Mouse (Mus musculus) mouse trophoblast stem cell (cell line): ENCODE data around the gene Gm17387.

ENCODE experiments used
- in situ Hi-C, 2 experiments: fragments of 300-500 bp; cut with MseI, MboI; formaldehyde crosslinking; loops; 2 replicates in 1 of 2; 3 replicates in 1 of 2; pipeline ENCODE4 v1.15.1; 2025

Gene Gm17387

DNA sequence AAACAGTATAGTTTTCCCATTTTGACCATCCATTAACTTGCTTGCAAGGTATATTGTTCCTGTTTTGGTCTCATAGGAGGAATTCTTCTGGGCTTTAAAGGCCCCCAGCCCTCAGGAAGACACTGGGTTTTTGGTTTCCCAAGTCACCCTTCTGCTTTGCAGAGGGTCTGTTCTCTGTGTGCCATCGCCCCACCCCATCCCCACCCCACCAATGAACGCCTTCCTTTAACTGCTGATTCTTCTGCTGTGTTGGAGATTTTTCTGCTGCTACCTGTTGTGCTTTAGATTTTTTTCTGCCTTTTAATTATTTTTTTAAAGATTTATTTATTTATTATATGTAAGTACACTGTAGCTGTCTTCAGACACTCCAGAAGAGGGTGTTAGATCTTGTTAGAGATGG, at the start of gene Gm17387:
Gene Gm17387, plus strand, starts transcription at position 301 of the 400 bp plus-strand sequence.
- in situ Hi-C loops: no loop called here

DNA sequence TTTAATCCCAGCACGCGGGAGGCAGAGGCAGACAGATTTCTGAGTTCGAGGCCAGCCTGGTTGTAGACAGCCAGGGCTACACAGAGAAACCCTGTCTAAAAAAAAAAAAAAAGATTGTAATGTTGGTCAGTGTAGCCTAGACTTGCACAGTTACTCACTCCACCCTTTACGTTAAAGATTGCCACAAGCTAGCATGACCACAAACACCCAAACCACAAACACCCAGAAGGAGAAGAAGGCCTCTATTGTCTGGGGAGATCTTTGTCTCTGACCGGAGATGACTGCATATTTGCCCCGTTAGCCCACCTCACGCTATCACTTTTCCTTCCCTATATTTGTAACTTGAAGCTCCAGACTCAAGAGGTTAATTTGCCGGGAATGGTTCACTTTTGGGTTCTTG, 47.2 kb upstream of the Gm17387 start:
- in situ Hi-C loops: no loop called here

DNA sequence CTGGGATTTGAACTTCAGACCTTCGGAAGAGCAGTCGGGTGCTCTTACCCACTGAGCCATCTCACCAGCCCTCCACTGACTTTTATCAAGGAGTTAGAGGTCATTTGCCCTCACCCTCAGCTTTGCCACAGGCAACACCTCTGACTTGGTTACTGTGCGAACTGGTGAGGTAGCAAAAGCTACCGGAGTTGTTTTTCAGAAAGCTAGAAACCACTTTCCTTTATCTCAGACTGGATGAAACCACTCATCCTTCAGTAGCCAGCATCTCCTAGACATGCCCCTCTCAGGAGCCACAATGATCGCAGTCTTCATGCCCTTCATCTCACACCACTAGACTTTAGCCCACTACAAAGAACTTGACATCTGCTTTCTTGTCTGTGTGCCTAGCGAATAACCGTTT, 46.0 kb upstream of the Gm17387 start:
- in situ Hi-C loops: no loop called here

DNA sequence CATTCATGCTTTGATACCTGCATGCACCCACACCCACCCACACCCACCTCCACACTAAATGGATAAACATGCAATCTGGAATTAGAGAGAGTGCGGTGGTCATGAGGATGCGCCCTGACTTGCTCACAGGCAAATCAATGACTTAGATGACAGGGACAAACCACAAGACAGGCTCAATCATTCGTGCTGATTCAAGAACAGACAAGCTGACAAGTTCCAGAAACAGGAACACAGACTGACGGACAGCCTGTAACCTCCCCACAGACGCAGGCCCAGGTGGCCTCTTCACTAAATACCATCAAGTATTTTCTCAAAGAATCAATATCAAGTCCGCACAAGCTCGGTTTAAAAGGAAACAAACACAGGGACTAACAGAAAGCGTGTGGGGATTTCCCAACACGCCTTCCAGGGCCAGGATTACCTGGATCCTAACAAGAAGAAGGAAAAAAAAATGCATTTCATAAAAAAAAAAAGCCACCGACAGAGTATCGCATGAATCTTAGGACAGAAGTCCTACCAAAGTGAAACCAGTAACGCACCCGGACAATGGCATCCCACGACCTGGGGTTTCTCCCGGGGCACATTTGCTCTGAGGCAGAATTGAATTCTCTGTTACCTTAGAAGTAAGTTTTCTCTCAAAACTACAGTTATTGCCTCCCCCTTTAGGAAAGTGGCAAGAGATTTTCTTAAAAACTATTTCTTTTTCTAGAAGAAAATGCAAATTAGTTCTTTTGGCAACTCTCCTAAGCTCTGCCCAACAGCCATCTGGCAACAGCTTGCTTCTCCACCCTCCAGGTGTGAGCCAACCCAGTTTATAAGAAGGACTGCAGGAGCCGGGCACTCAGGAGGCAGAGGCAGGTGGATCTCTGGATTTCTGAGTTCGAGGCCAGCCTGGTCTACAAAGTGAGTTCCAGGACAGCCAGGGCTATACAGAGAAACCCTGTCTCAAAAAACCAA, 41.5 kb upstream of the Gm17387 start:
- in situ Hi-C loops: no loop called here

DNA sequence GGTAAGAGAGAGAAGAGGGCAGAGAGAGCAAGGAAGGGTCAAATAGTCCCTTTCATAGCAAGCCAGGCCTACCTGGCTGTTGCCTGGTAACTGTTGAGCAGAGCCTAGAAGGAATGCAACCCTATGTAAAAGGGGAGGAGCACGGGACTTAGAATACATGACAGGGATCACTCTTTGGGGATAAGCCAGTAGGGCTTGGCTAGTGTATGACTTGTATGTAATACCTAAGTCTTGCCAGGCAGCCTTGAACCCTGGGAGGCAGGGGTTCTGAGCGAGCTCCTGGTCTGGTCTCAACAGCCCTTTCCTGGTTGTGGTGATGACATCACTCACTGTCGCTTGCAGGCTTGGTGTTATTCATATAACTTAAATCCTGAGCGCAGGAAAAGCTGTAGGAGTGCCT, 39.9 kb upstream of the Gm17387 start:
- in situ Hi-C loops: no loop called here

DNA sequence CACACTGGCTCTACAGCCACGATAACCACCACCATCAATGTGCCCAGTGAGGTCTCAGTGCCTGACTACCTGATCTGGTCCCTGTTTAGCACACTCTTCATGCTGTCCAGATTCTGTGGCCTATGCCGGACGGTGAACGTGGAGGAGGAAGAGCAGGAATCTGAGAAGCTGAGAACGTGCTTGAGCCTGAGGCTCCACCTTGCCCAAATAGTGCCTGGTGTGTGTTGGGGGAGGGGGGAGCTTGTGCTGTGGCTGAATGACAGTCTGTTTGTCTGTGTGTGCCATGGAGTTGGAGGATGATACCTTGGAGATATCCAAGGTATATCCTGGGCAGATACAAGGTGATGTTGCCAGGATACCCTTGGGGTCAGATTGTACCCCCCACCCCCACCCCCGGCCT, 38.7 kb upstream of the Gm17387 start:
- in situ Hi-C loops: no loop called here

DNA sequence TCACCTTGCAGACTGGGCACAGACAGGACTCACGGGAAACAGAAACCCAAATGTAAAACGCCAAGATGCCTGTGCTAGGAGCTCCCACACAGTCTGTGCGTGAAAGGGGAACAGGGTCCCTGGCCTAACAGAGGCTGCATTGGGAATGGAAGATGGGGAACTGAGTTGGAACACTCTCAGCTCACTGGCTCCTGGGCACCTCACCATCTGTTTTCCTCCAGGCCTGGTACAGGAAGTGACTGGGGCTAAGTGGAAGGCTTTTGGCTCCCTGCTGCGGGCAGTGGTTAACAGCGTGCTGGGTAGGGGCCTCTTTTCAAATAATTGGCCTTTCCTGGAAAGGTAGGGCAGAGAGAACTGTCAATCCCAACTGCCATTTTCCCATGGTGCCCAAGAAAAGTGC, 38.3 kb upstream of the Gm17387 start:
- in situ Hi-C loops: no loop called here

DNA sequence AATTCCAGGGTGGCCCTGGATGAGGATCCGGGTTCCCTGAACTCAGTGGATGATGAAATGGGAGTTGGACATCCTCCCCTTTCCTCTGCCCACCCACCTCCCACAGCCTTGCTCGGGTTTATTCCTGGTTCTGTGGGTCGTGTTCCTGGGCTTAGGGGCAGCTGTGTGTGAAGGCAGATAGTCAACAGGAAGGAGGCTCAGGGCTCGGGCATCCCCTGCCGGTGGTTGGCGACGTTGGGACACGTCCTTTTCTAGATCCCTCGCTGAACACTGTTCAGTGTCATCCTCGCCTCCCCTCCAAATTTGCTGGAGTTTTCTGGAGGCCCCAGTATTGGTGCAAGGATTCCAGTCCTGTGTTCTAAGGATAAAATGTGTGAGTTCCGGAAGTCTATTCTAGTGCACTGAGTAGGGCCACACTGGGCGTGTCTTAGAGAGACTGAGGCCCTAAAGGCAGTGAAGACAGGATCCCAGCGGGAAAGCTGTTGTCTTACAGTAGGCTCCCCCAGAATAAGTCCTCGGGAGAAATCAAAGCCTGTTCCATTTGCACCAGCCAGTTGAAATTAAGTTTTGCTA, 37.7 kb upstream of the Gm17387 start:
- in situ Hi-C loops: no loop called here

DNA sequence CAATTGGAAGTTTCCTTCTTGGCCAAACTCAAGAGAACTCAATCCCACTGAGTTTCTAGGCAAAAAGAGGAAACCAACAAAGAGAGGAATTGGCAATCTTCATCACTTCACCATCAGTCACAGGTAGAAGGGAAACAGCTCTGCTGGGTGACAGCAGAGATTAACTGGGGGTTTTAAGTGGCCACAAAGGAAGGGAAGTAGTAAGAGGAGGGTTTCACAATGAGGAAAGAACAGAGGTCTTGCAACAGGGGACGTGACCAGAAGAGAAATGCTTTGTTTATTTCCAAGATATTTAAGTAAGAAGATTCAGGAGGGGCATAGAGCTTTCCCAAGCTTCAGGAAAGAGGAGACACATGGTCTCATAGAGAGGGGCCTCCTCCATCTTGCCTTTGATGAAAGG, 31.1 kb upstream of the Gm17387 start:
- in situ Hi-C loops: no loop called here

DNA sequence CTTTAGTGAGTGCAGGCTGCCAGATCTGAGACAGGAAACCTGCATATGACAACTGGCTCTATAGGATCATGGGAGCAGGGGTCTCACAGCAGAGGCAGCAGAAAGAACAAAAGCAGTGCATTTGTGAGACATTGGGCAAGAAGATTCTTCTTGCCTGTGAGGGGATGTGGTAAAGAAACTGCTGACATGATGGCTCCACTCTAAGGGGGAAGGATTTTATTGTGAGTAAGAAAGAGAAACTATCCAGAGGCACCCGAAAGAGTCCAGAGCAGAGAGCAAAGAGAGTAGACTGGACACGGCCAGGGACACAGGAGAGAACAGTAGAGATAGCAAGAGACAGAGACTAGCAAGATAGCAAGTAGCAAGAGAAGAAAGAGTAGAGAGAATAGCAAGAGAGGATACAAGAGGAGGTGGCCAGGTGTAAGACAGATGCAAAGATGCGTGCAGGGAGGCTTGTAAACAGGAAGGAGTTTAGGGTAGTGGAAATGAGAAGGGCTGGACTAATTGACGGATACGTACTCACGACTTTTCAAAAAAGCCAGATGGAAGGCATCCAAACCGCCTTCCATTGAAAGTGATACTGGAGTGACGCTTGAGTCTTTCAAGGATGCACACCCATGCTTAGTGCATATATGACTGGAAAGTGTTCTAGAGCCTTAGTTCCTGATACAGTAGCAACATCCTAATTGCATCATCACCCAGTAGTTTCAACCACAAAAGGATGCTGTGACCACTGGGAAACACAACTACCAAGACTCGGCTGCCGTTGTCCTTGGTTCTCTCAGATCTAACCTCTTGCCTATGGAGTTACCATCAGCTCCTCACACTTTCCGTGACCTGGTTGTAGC, 29.9 kb upstream of the Gm17387 start:
- in situ Hi-C loops: no loop called here

DNA sequence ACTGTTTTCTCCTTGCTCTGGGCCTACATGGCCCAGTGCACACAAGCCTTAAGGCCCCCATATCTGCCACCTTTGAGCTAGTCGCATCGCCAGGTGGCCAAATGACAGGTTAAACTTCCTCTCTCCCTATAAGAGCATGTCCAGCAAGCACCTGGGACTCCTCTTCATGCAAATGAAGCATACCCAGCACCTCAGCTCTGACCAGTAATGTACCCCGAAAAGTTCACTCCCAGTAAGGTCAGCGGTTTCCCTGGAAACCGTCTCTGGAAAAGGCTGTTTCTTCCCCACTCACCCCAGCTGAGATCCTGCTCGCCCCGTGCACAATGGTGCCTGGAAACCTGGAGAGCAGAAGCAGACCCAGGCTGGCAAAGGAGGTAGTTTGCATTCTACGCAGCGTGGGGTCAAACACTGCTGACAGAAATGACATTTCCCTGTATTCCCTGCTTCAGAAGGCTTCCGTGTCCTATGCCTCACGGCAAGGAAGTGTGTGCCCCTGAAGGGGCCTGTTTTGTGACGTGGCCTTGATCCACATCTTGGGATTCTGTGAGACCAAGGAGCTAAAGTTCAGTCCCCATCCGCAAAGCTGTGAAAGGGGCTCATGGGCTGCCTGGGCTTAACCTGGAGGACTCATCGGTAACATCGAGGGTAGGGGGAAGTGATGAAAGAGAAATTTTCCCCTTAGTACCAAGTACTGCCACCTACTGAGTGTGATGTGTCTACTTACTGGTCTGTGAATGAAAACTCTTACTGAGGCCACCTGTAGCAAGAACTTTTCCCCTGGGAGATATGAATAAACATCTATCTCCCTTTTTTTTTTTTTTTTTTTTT, 27.8 kb upstream of the Gm17387 start:
- in situ Hi-C loops: no loop called here

DNA sequence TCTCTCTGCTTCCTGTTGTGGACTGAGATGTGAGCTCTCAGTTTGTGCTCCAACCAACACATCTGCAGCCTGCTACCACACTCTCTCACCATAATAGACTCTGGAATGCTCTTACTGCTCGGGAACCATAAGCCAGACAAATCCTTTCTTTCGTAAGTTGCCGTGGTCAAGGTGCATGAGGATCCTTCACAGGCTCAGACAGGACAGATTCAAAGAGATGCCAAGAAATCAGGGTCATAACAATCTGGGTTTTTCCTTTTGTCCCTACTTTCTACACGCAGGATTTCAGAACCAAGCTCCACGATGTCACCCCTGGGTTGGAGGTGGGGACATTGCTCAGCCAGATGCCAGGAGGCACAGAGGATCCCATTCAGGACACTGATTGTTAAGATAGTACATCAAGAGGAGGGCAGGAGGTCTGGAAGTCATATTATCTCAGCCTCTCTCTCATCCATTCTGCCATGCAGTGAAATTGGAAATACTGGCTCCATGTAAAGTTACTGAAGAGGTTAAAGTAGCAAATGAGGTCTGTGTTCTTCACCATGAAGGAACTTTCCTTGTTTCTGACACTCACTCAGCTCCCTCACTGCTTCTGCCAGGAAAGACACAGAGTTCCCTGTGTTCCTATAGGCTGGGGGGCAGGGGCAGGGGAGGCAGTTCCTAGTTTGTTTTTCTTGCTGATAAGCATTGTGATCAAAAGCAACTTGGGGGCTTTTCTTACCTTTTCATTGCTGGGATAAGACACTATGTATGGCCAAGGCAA, 25.5 kb upstream of the Gm17387 start:
- in situ Hi-C loops: no loop called here

DNA sequence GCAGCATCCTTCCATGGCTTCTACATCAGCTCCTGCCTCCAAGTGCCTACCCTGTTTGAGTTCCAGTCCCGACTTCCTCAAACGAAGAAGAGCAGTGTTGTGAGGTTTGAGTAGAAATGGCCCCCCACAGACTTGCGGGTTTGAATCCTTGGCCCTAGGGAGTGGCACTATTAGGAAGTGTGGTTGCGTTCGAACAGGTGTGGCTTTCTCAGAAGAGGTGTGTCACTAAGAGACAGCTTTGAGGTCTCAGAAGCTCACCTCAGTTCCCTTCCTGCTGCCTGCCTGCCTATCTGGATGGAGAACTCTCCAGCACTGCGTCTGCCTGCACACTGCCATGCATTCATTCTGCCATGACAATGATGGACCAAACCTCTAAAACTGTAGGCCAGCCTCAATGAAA, 22.5 kb upstream of the Gm17387 start:
- in situ Hi-C loops: no loop called here

DNA sequence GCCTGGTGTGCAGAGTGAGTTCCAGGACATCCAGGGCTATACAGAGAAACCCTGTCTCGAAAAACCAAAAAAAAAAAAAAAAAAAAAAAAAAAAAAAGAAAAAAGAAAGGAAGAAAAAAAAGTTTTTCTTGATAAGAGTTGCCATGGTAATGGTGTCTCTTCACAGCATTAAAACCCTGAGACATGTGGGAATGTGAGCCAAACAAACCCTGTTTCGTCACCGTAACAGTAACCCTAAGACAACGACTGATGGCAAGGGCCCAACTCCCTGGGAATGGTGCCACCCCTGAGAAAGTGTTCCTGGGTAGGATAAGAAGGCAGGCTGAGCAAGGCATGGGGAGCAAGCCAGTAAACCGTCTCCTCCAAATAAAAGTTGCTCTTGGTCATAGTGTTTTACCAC, 22.0 kb upstream of the Gm17387 start:
- in situ Hi-C loops: no loop called here

DNA sequence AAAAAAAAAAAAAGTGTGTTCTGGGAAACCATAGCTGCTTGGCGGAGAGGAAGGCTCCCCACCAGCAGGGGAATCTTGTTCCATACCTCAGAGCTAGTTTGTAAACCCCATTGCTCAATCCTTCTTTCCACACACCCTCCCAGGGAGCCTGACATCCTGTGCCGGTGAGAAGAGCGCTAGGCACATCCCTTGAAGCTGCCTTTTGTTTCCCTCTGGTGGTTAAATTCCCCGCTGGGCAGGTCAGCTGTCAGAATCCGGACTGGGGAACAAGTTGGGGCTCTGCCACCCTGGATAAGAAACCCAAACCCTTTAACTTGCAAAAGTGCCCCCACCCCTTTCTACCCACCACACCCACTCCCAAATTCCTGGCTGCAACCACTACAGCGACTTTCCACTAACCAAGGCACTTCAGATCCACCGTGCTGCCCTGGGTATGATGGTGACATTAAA, 20.6 kb upstream of the Gm17387 start:
- in situ Hi-C loops: no loop called here

DNA sequence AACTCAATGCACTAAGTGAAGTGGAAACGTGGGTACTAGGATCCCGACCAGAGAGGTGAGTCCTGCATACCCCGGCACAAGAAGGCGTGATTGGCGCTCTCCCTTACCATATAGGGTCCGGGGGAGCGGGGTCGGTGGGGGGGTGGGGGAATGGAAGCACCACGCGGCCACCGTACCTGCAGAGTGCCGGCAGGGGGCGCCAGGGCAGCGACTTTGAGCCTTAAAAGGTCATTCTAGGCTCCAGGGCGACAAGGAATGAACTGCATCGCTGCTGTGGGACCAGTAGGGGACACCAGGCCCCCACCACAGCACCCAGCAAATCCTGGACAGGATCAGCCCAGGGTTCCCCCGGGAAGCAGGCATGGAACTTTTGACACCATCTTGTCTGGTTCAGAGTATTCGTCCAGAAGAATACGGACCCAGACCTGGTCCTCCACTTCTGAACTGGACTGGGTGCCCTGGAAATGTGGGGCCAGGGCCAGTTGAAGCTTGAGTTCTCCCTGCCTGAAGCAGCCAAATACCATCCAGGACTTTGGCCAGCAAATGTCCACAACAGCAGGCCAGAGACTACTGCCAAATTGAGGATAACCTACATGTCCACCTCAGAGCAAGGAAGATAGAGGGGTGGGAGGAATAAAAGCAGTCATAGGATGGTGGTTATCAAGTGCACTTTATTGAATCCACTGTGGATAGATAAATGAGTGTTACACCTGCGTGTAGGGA, 19.8 kb upstream of the Gm17387 start:
- in situ Hi-C loops: no loop called here

DNA sequence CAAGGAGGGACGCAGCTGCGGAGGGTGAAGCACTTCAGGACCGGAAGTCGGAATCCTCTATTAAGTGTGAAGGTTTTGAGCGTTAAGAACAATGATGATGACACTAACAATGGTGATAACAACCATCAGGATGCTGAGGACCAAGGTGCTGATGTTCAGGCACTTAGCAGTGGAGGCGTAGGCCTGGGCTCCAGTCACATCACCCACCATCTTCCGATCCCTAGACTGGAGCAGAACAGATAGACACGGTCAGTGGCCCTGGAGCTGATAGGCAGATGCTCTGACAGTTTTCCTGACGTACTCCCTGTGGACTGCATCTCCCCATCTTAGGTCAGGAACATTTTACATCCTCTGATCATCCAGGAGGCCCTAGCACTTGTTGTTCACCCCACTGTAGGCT, 19.3 kb upstream of the Gm17387 start:
- in situ Hi-C loops: loop anchor here (5.0 kb wide), 1 partner anchor 38 kb away; no protein-coding TSS in a partner anchor

DNA sequence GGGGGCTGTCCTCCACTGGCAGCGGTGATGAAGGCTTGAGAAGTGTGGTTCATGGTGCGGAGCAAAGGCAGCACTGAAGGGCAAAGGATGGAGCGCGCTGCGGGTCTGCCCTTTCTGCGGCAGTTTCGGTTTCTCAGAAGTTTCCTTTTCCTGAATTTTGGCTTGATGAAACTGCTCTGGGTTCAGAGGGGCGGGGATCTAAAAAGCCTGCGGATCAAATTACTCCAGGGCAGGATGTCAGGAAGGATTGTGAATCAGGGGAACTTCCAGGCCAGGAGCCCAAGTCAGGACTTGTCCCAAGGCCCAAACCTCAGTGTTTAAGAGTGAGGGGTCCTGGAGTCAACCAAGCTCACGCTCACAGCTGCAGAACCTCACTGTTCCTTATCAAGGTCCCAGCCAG, 18.3 kb upstream of the Gm17387 start, which contains the start of gene Ifitm3:
Gene Ifitm3, minus strand, starts transcription at position 178 of the 400 bp plus-strand sequence.
- in situ Hi-C loops: loop anchor here (5.0 kb wide), 1 partner anchor 37 kb away; no protein-coding TSS in a partner anchor

DNA sequence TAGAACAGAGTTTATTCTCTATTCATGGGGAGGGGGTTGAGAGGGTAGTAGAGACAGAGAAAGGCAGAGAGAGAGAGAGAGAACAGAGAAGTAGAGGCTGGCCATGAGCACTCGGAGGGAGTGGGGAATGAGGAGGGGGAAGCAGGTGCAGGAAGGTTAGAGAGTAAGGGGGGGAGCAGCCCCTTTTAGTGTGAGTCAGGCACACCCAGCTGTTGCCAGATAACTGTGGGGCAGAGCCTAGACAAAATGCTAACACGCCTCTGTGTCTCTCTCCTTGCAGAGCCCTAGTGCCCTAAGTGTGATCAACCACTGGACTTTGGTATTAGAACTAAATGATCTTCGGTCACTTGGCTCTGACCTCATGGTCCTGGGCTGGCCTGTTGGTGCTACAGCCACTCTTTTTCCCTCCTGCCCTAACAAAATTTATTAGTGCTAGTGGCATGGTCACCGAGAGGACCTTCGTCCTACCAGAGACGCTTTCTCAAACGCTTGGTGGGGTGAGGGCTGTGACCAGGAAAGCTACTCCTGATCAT, 17.6 kb upstream of the Gm17387 start:
- in situ Hi-C loops: loop anchor here (5.0 kb wide), 1 partner anchor 36 kb away; no protein-coding TSS in a partner anchor
